In genomic region chr2:128755149-128755691, GRCm38 (mm10) we compare ENCODE assay signal across 13 mouse cellular contexts. TPM values are rescaled to one million over a fixed set of nuclear protein-coding genes. Genes with fewer than 3 reads are reported as not detected.
"Had no signal": no experiment of that assay in that cellular context is flagged by ENCODE, and none has a peak within 500 bp of the region (broad histone marks: within the 10 kb centered on the region; RNA-seq: fewer than 3 reads in every experiment).

No protein-coding gene starts in this region.

- H3K4me3 ChIP-seq: left cerebral cortex, adult 2 months; limb, embryonic 15.5 days; liver, embryonic 12.5 days; midbrain, embryonic 10.5 days; neural tube, embryonic 12.5 days had no signal

- H3K27ac ChIP-seq: kidney, postnatal 0 days; left cerebral cortex, adult 2 months; limb, embryonic 15.5 days; liver, embryonic 12.5 days; midbrain, embryonic 10.5 days; neural tube, embryonic 12.5 days; stomach, postnatal 0 days had no signal

- DNase-seq: lung, embryonic 14.5 days; lung, postnatal 10 days; lung, postnatal 4 days; midbrain, embryonic 14.5 days; thymus, postnatal 4 days had no signal

RNA-seq across cellular contexts. Expression of gene Mertk, which starts 56.5 kb away (rescaled TPM):
- total RNA-seq: neutrophil, adult 5-6 weeks had no signal
